Mouse (Mus musculus): ENCODE data around the gene Pfkfb4. TPM values are rescaled to one million over a fixed set of nuclear protein-coding genes. Genes with fewer than 3 reads are reported as not detected.

The Pfkfb4 gene
- polyA plus RNA-seq, 1 experiment from 2014 or later, result 12.8 TPM

GRCm38 (mm10) chr9:109055271-109056030 is 63.9 kb downstream of the Pfkfb4 start:
- Histone ChIP-seq H3K27ac (ENCODE audit: low read depth, low read length) (no peak overlapping the region), H3K4me3 (ENCODE audit: low read depth, low read length) (no peak overlapping the region; the same call in 1 of the 2 replicates), H3K9me3 (ENCODE audit: control insufficient read depth, low read length) (no peaks in the 10 kb centered on the region), H3K9ac (ENCODE audit: low read depth, low read length) (no peak overlapping the region), H3K36me3 (ENCODE audit: control insufficient read depth, insufficient read depth, low read length) (peaks cover 8% of the 10 kb centered on the region; the same call in 1 of the 2 replicates), H3K4me2 (replicated peaks; ENCODE audit: low read depth, low read length) (peak overlapping the region; percentile 1; the same call in 1 of the 2 replicates), H3K27me3 (ENCODE audit: control insufficient read depth, insufficient read depth, low read length) (no peaks in the 10 kb centered on the region), H3K4me1 (replicated peaks; ENCODE audit: control insufficient read depth, insufficient read depth, low read length) (peaks cover 2% of the 10 kb centered on the region; the same call in 1 of the 2 replicates)
- ATAC-seq (ENCODE audit: low FRiP score), result no peak
- 89% methylated on average over 12 of the region's 12 CpGs for WGBS
- no peak for DNase-seq (ENCODE audit: low spot score)

DNA sequence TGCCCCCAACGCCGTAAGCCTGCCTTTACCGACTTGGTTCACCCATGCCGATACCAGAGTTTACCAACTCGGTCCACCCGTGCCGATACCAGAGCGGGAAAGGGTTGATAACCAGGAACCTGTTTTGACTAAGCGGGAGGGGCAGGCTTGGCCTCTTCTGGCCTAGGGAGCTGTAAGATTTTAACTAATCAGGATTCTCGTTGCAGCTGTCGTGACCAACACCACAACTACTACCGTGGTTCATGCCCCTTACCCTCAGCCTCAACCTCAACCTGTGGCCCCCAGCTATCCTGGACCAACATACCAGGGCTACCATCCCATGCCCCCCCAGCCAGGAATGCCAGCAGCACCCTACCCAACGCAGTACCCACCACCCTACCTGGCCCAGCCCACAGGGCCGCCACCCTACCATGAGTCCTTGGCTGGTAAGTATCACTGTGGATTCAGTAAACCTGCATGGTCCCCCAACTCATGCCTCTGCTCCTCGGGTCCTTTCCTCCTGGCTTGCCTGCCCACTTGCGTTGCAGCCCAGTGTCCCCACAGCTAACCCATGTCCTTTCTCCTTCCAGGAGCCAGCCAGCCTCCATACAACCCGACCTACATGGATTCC is 64.6 kb downstream of the Pfkfb4 start:
- Histone ChIP-seq H3K36me3 (ENCODE audit: control insufficient read depth, insufficient read depth, low read length) (peaks cover 8% of the 10 kb centered on the region; the same call in 1 of the 2 replicates), H3K9ac (ENCODE audit: low read depth, low read length) (no peak overlapping the region), H3K27me3 (ENCODE audit: control insufficient read depth, insufficient read depth, low read length) (no peaks in the 10 kb centered on the region), H3K9me3 (ENCODE audit: control insufficient read depth, low read length) (no peaks in the 10 kb centered on the region), H3K4me3 (ENCODE audit: low read depth, low read length) (no peak overlapping the region), H3K27ac (ENCODE audit: low read depth, low read length) (no peak overlapping the region), H3K4me2 (replicated peaks; ENCODE audit: low read depth, low read length) (no peak overlapping the region), H3K4me1 (replicated peaks; ENCODE audit: control insufficient read depth, insufficient read depth, low read length) (peaks cover 2% of the 10 kb centered on the region; the same call in 1 of the 2 replicates)
- DNase-seq (ENCODE audit: low spot score) (no peak), ATAC-seq (ENCODE audit: low FRiP score) (no peak)
- WGBS, result 92% methylated on average over 17 of the region's 17 CpGs

GRCm38 (mm10) chr9:109056916-109057315 is 65.3 kb downstream of the Pfkfb4 start:
- no peak overlapping the region for H3K9ac ChIP-seq (ENCODE audit: low read depth, low read length)
- H3K27me3 ChIP-seq (ENCODE audit: control insufficient read depth, insufficient read depth, low read length), result no peaks in the 10 kb centered on the region
- 86% methylated on average over 4 of the region's 4 CpGs for whole genome bisulfite sequencing
- H3K36me3 ChIP-seq (ENCODE audit: control insufficient read depth, insufficient read depth, low read length), result peaks cover 8% of the 10 kb centered on the region; the same call in 1 of the 2 replicates
- no peak for DNase-seq (ENCODE audit: low spot score)
- peaks cover 2% of the 10 kb centered on the region; the same call in 1 of the 2 replicates for H3K4me1 ChIP-seq (replicated peaks; ENCODE audit: control insufficient read depth, insufficient read depth, low read length)
- no peak for ATAC-seq (ENCODE audit: low FRiP score)
- no peak overlapping the region for H3K27ac ChIP-seq (ENCODE audit: low read depth, low read length)
- no peaks in the 10 kb centered on the region for H3K9me3 ChIP-seq (ENCODE audit: control insufficient read depth, low read length)
- H3K4me3 ChIP-seq (ENCODE audit: low read depth, low read length), result no peak overlapping the region
- no peak overlapping the region for H3K4me2 ChIP-seq (replicated peaks; ENCODE audit: low read depth, low read length)

GRCm38 (mm10) chr9:109057543-109057942 is 66.0 kb downstream of the Pfkfb4 start:
- no peak overlapping the region for H3K9ac ChIP-seq (ENCODE audit: low read depth, low read length)
- no peak for DNase-seq (ENCODE audit: low spot score)
- 94% methylated on average over 5 of the region's 5 CpGs for WGBS

GRCm38 (mm10) chr9:109058006-109058765 is 66.6 kb downstream of the Pfkfb4 start:
- peaks cover 8% of the 10 kb centered on the region; the same call in 1 of the 2 replicates for H3K36me3 ChIP-seq (ENCODE audit: control insufficient read depth, insufficient read depth, low read length)
- no peak overlapping the region for H3K9ac ChIP-seq (ENCODE audit: low read depth, low read length)

More at GRCm38 (mm10) chr9:109057543-109057942, 66.0 kb downstream of the Pfkfb4 start:
- H3K4me3 ChIP-seq (ENCODE audit: low read depth, low read length), result no peak overlapping the region
- no peaks in the 10 kb centered on the region for H3K9me3 ChIP-seq (ENCODE audit: control insufficient read depth, low read length)
- H3K27me3 ChIP-seq (ENCODE audit: control insufficient read depth, insufficient read depth, low read length), result no peaks in the 10 kb centered on the region
- peaks cover 8% of the 10 kb centered on the region; the same call in 1 of the 2 replicates for H3K36me3 ChIP-seq (ENCODE audit: control insufficient read depth, insufficient read depth, low read length)
- no peak overlapping the region for H3K4me2 ChIP-seq (replicated peaks; ENCODE audit: low read depth, low read length)
- no peak for ATAC-seq (ENCODE audit: low FRiP score)
- H3K27ac ChIP-seq (ENCODE audit: low read depth, low read length), result no peak overlapping the region
- peaks cover 2% of the 10 kb centered on the region; the same call in 1 of the 2 replicates for H3K4me1 ChIP-seq (replicated peaks; ENCODE audit: control insufficient read depth, insufficient read depth, low read length)

GRCm38 (mm10) chr9:109059136-109059903 is 67.7 kb downstream of the Pfkfb4 start, which contains the start of gene Trex1:
Gene Trex1, minus strand, starts transcription at chr9:109059734.
- peak within 1 kb of the TSS; percentile 27 for H3K27ac ChIP-seq (ENCODE audit: low read depth, low read length)
- H3K9ac ChIP-seq (ENCODE audit: low read depth, low read length), result peak within 1 kb of the TSS; percentile 42
- H3K9me3 ChIP-seq (ENCODE audit: control insufficient read depth, low read length), result no peaks in the 10 kb centered on the region
- H3K27me3 ChIP-seq (ENCODE audit: control insufficient read depth, insufficient read depth, low read length), result no peaks in the 10 kb centered on the region
- H3K4me2 ChIP-seq (replicated peaks; ENCODE audit: low read depth, low read length), result 0 out of 2 replicates have a peak within 1 kb of the TSS, but pooled peaks have one; percentile 3
- peaks cover 2% of the 10 kb centered on the region; the same call in 1 of the 2 replicates for H3K4me1 ChIP-seq (replicated peaks; ENCODE audit: control insufficient read depth, insufficient read depth, low read length)
- H3K4me3 ChIP-seq (ENCODE audit: low read depth, low read length), result no peak within 1 kb of the TSS
- H3K36me3 ChIP-seq (ENCODE audit: control insufficient read depth, insufficient read depth, low read length), result peaks cover 8% of the 10 kb centered on the region; the same call in 1 of the 2 replicates
- ATAC-seq (ENCODE audit: low FRiP score) (peak; percentile 76), DNase-seq (ENCODE audit: low spot score) (peak; percentile 89)
- 31% methylated on average over 15 of the region's 15 CpGs for WGBS

More at GRCm38 (mm10) chr9:109058006-109058765, 66.6 kb downstream of the Pfkfb4 start:
- Histone ChIP-seq H3K4me2 (replicated peaks; ENCODE audit: low read depth, low read length) (no peak overlapping the region), H3K9me3 (ENCODE audit: control insufficient read depth, low read length) (no peaks in the 10 kb centered on the region), H3K4me3 (ENCODE audit: low read depth, low read length) (no peak overlapping the region), H3K27me3 (ENCODE audit: control insufficient read depth, insufficient read depth, low read length) (no peaks in the 10 kb centered on the region), H3K27ac (ENCODE audit: low read depth, low read length) (no peak overlapping the region), H3K4me1 (replicated peaks; ENCODE audit: control insufficient read depth, insufficient read depth, low read length) (peaks cover 2% of the 10 kb centered on the region; the same call in 1 of the 2 replicates)
- DNase-seq (ENCODE audit: low spot score), result no peak
- 95% methylated on average over 19 of the region's 19 CpGs for WGBS
- no peak for ATAC-seq (ENCODE audit: low FRiP score)

GRCm38 (mm10) chr9:109060184-109060897 is 68.8 kb downstream of the Pfkfb4 start:
- Histone ChIP-seq H3K36me3 (ENCODE audit: control insufficient read depth, insufficient read depth, low read length) (peaks cover 15% of the 10 kb centered on the region; the same call in 1 of the 2 replicates), H3K4me2 (replicated peaks; ENCODE audit: low read depth, low read length) (no peak overlapping the region), H3K4me3 (ENCODE audit: low read depth, low read length) (no peak overlapping the region), H3K27me3 (ENCODE audit: control insufficient read depth, insufficient read depth, low read length) (no peaks in the 10 kb centered on the region), H3K4me1 (replicated peaks; ENCODE audit: control insufficient read depth, insufficient read depth, low read length) (0 out of 2 replicates have a peak, but pooled peaks cover 2% of the 10 kb centered on the region), H3K9ac (ENCODE audit: low read depth, low read length) (no peak overlapping the region), H3K9me3 (ENCODE audit: control insufficient read depth, low read length) (no peaks in the 10 kb centered on the region), H3K27ac (ENCODE audit: low read depth, low read length) (no peak overlapping the region)
- DNase-seq (ENCODE audit: low spot score) (peak; percentile 12), ATAC-seq (ENCODE audit: low FRiP score) (peak; percentile 36; the same call in 1 of the 2 replicates)
- 93% methylated on average over 16 of the region's 16 CpGs for WGBS

Data from hindbrain, embryonic 11.5 days (tissue).